Mouse (Mus musculus): ENCODE measurements at regions not wholly inside any gene's neighbourhood (a gene's known extent, or its start where the extent isn't known, plus 50 kb on each side); places are given as distances from the start of the nearest gene placed in this dataset.

GRCm38 (mm10) chr10:100882584-100882983 lies 292.3 kb downstream of the 1700017N19Rik start:
- DNase-seq (ENCODE audit: low read depth, low spot score): no peak

- no peak for DNase-seq (ENCODE audit: low read depth, low spot score)
Measured at GRCm38 (mm10) chr10:100922976-100923375, 332.7 kb downstream of the 1700017N19Rik start.

- no peak for DNase-seq (ENCODE audit: low read depth, low spot score)
Measured at GRCm38 (mm10) chr10:100927086-100927485, 336.8 kb downstream of the 1700017N19Rik start.

- DNase-seq (ENCODE audit: low read depth, low spot score): no peak
Measured at GRCm38 (mm10) chr10:100931739-100932138, 341.5 kb downstream of the 1700017N19Rik start.

GRCm38 (mm10) chr10:100958371-100958770 lies 368.1 kb downstream of the 1700017N19Rik start:
- no peak for DNase-seq (ENCODE audit: low read depth, low spot score)

- DNase-seq (ENCODE audit: low read depth, low spot score): no peak
Measured at GRCm38 (mm10) chr10:101003469-101003868, 413.2 kb downstream of the 1700017N19Rik start.

- DNase-seq (ENCODE audit: low read depth, low spot score): no peak
Measured at GRCm38 (mm10) chr10:101004687-101005086, 414.4 kb downstream of the 1700017N19Rik start.

GRCm38 (mm10) chr10:101015416-101015815 lies 425.1 kb downstream of the 1700017N19Rik start:
- no peak for DNase-seq (ENCODE audit: low read depth, low spot score)

GRCm38 (mm10) chr10:101038630-101039029 lies 448.3 kb downstream of the 1700017N19Rik start:
- no peak for DNase-seq (ENCODE audit: low read depth, low spot score)

- no peak for DNase-seq (ENCODE audit: low read depth, low spot score)
Measured at GRCm38 (mm10) chr10:101039034-101039433, 448.8 kb downstream of the 1700017N19Rik start.

Measured in CD4-positive, CD25-positive, alpha-beta regulatory T cell, adult 2 months (primary cell).